Mouse (Mus musculus): ENCODE measurements around the gene Ehf. TPM values are rescaled to one million over a fixed set of nuclear protein-coding genes. Genes with fewer than 3 reads are reported as not detected.

Gene Ehf
- 0.16 and 0.19 TPM in 2 replicates for polyA plus RNA-seq (2012; ENCODE audit: low replicate concordance)

DNA sequence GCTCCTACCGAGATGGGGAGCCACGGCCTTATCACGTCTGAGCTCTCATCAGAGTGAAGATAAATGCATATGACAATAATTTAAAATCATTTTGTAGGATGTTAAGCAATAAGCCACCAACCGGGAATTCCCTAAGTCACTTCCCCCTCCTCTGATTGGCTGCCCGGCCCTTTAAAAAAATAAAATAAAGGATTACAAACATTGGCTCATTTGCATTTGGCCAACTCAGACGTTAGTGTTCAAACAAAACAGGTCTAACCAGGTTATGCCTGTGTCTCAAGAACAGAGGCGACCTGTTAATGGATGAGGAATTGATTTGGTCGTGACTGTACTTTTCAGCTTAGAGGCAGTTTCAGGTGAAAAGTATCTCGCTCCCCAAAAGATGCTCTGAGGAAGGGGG, at the start of gene Ehf:
Ehf (minus strand) TSS at position 147 of the 400 bp plus-strand sequence.

Other genes starting within 250 kb of the Ehf start
- gene Pdhx, start 229.8 kb downstream of the Ehf start, polyA plus RNA-seq (2012; ENCODE audit: low replicate concordance): 1.1 and 4.1 TPM in 2 replicates
- gene Apip, start 229.6 kb downstream of the Ehf start, polyA plus RNA-seq (2012; ENCODE audit: low replicate concordance): 0.40 and 9.0 TPM in 2 replicates
- gene Elf5, start 108.4 kb upstream of the Ehf start, polyA plus RNA-seq (2012; ENCODE audit: low replicate concordance): not detected in 2 replicates
- 108 and 122 TPM in 2 replicates for gene Cat, start 181.9 kb upstream of the Ehf start, polyA plus RNA-seq (2012; ENCODE audit: low replicate concordance)